Mouse (Mus musculus): ENCODE measurements around the gene Tesk1.

DNA sequence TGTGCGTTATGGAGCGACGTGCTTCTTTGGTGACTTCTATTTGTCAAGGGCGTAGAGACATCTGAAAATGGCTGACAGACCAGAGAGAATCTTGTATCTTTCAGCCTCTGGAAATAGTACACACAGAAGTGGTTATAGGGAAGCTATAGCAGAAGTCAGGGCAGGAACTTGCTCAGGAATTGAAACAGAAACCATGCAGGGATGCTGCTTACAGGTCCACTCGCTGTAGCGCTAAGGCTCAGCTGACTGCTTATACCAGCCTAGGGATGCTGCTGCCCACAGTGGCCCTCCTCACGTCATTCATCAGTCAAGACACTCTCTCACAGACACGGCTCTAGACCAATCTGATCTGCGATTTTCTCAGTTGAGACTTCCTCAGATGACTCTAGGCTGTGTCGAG, 28.6 kb downstream of the Tesk1 start:
- no peak for TF ChIP-seq CTCF (IDR thresholded peaks at IDR 0.05; ENCODE audit: low read depth)
- no peak for TF ChIP-seq EP300 (IDR thresholded peaks at IDR 0.05; ENCODE audit: low read depth)
